Mouse (Mus musculus) forebrain, embryonic 12.5 days (tissue): ENCODE data around the gene Dmwd. TPM values are rescaled to one million over a fixed set of nuclear protein-coding genes. Genes with fewer than 3 reads are reported as not detected.

ENCODE experiments used
- ATAC-seq: fragments of 200-750 bp; cut with Nextera tagmentation; 2 replicates; pipeline ENCODE4 v1.8.0; 2017; ENCODE audit warnings: moderate TSS enrichment; ENCODE audit not compliant: low FRiP score
- H3K27ac ChIP-seq: fragments of 300-500 bp; sonication (generic); 2 replicates; pipeline ENCODE4 v1.5.1; 2016; ENCODE audit warnings: mild to moderate bottlenecking
- H3K27me3 ChIP-seq: fragments of 300-500 bp; sonication (generic); 2 replicates; pipeline ENCODE4 v1.6.1; 2016; ENCODE audit warnings: mild to moderate bottlenecking
- H3K36me3 ChIP-seq: fragments of 300-500 bp; sonication (generic); replicated peaks from 2 replicates; pipeline ENCODE4 v1.6.1; 2016; ENCODE audit warnings: mild to moderate bottlenecking
- H3K4me1 ChIP-seq: fragments of 300-500 bp; sonication (generic); 2 replicates; pipeline ENCODE4 v1.6.1; 2016
- H3K4me2 ChIP-seq: fragments of 300-500 bp; sonication (generic); 2 replicates; pipeline ENCODE4 v1.6.1; 2016; ENCODE audit warnings: mild to moderate bottlenecking, moderate library complexity
- H3K4me3 ChIP-seq: fragments of 300-500 bp; sonication (generic); replicated peaks from 2 replicates; pipeline ENCODE4 v1.5.1; 2016; ENCODE audit warnings: mild to moderate bottlenecking
- H3K9ac ChIP-seq: fragments of 300-500 bp; sonication (generic); 2 replicates; pipeline ENCODE4 v1.6.1; 2016; ENCODE audit warnings: mild to moderate bottlenecking
- H3K9me3 ChIP-seq: fragments of 300-500 bp; sonication (generic); 2 replicates; pipeline ENCODE4 v1.6.1; 2016
- WGBS: fragments of 180-500 bp; shearing (Covaris S2); methylation state at CpG from one replicate; pipeline ENCODE4 v1.1.7; 2016; 5-methylcytosine and 5-hydroxymethylcytosine counted together
- polyA plus RNA-seq: library from polyadenylated mRNA; unstranded; fragments of >200 nt; fragmentation: Nextera tagmentation; extraction: Ambion mirVana; gene quantifications from 2 replicates; pipeline ENCODE4 v1.2.1, GENCODE M21; 2016

Dmwd gene
- polyA plus RNA-seq: 18.2 and 19.0 TPM in 2 replicates

- no peaks in the 10 kb centered on the region for H3K27me3 ChIP-seq
- H3K27ac ChIP-seq: peak within 1 kb of the TSS; percentile 72
- peak; percentile 99 for ATAC-seq
- peak within 1 kb of the TSS; percentile 92 for H3K4me2 ChIP-seq
- WGBS: 1% methylated on average over 70 of the region's 91 CpGs
- peaks cover 32% of the 10 kb centered on the region for H3K36me3 ChIP-seq
- H3K9ac ChIP-seq: peak within 1 kb of the TSS; percentile 98
- peaks cover 23% of the 10 kb centered on the region for H3K4me1 ChIP-seq
- H3K9me3 ChIP-seq: 0 out of 2 replicates have a peak, but pooled peaks cover 4% of the 10 kb centered on the region
- peak within 1 kb of the TSS; percentile 96 for H3K4me3 ChIP-seq
These were observed at the start of gene Dmwd for GRCm38 (mm10) chr7:19075723-19076585. Gene Dmwd (plus strand): TSS chr7:19076227.

- H3K4me2 ChIP-seq: no peak overlapping the region
- no peak for ATAC-seq
- H3K4me3 ChIP-seq: no peak overlapping the region
- peaks cover 8% of the 10 kb centered on the region for H3K27me3 ChIP-seq
- no peak overlapping the region for H3K27ac ChIP-seq
- 0 out of 2 replicates have a peak overlapping the region, but pooled peaks have one; percentile 18 for H3K9ac ChIP-seq
- peaks cover 45% of the 10 kb centered on the region for H3K36me3 ChIP-seq
- H3K9me3 ChIP-seq: no peaks in the 10 kb centered on the region
- peaks cover 24% of the 10 kb centered on the region for H3K4me1 ChIP-seq
These were observed 48.0 kb upstream of the Dmwd start for GRCm38 (mm10) chr7:19028067-19028466.

- 58% methylated on average over 6 of the region's 6 CpGs for WGBS
These were observed 46.9 kb upstream of the Dmwd start for GRCm38 (mm10) chr7:19029084-19029653.

GRCm38 (mm10) chr7:19031641-19032040 lies 44.4 kb upstream of the Dmwd start:
- no peaks in the 10 kb centered on the region for H3K27me3 ChIP-seq
- H3K27ac ChIP-seq: no peak overlapping the region
- no peak overlapping the region for H3K9ac ChIP-seq
- 74% methylated on average over 4 of the region's 4 CpGs for WGBS
- peaks cover 3% of the 10 kb centered on the region; the same call in 1 of the 2 replicates for H3K4me1 ChIP-seq
- no peak for ATAC-seq
- no peaks in the 10 kb centered on the region for H3K9me3 ChIP-seq
- H3K4me3 ChIP-seq: no peak overlapping the region
- H3K36me3 ChIP-seq: peaks cover 80% of the 10 kb centered on the region
- no peak overlapping the region for H3K4me2 ChIP-seq

More at GRCm38 (mm10) chr7:19029084-19029653, 46.9 kb upstream of the Dmwd start:
- no peak overlapping the region for H3K9ac ChIP-seq
- no peak overlapping the region for H3K4me2 ChIP-seq
- H3K4me3 ChIP-seq: no peak overlapping the region
- ATAC-seq: peak; percentile 24; the same call in 1 of the 2 replicates
- no peaks in the 10 kb centered on the region for H3K9me3 ChIP-seq
- H3K4me1 ChIP-seq: peaks cover 19% of the 10 kb centered on the region
- H3K36me3 ChIP-seq: peaks cover 55% of the 10 kb centered on the region
- H3K27ac ChIP-seq: no peak overlapping the region
- H3K27me3 ChIP-seq: no peaks in the 10 kb centered on the region

GRCm38 (mm10) chr7:19044616-19045015 lies 31.4 kb upstream of the Dmwd start:
- ATAC-seq: no peak
- Histone ChIP-seq H3K9me3 (no peaks in the 10 kb centered on the region), H3K4me1 (no peaks in the 10 kb centered on the region), H3K4me3 (no peak overlapping the region), H3K4me2 (no peak overlapping the region), H3K9ac (no peak overlapping the region), H3K36me3 (peaks cover 99% of the 10 kb centered on the region), H3K27ac (no peak overlapping the region), H3K27me3 (no peaks in the 10 kb centered on the region)
- 95% methylated on average over 6 of the region's 6 CpGs for WGBS

DNA sequence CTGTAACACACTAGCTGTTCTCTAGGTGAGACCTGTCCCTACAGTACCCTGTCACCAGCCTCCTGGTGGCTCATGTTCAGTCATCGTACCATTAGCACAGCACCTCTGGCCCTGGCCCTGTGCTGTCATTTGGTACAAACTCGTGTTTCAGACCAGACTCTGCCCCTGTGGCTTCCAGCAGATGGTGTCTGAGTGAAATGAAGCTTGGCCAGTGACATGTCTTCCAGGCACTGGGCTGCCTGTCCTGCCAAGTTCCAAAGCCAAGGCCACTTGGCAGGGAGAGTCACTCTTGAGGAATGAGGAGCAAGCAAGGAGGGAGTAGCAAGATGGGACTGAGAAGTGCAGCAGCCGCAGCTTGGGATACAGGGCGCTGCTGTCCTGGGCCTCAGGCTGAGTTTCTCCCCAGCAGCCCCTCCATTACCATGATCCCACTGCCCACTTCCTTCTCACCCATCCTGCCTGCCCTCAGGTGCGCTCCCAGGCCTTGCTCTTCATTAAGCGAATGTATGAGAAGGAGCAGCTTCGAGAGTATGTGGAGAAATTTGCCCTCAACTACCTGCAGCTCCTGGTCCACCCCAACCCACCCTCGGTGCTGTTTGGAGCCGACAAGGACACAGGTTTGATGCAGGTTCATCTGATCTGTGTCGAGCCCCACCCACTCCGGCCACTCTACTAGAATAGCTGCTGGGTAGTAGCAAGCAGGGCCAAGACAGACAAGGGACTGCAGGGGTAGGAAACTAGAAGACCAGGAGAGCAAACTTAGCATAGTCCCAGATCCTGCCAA lies 29.5 kb upstream of the Dmwd start:
- 92% methylated on average over 11 of the region's 11 CpGs for WGBS
- Histone ChIP-seq H3K27ac (no peak overlapping the region), H3K4me3 (no peak overlapping the region), H3K9ac (no peak overlapping the region), H3K27me3 (no peaks in the 10 kb centered on the region), H3K36me3 (peaks cover 99% of the 10 kb centered on the region), H3K9me3 (no peaks in the 10 kb centered on the region), H3K4me2 (no peak overlapping the region), H3K4me1 (no peaks in the 10 kb centered on the region)
- ATAC-seq: no peak

DNA sequence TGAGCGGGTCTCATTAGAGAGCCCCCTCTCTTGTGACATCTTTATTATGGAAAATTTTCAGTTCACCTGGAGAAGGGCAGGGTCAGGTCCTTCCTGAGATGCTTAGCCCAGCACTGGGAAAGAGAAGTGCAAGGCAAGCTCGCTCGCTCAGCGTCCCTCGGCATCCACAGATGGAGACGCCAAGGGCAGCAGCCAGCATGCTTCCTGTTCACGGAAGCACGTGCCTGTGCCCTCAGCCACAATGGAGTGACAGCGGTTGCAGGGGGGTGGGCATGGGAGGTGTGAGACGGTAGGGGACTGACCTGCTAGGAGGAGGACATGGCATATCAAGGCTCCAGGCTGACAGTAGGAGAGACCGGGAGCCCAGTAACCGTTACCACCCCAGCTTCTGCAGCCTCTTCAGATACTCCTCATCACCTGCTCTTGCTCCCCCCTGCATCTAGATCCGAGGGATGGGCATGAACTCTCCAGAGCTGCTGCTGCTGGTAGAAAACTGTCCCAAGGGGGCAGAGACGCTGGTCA lies 28.0 kb upstream of the Dmwd start:
- no peaks in the 10 kb centered on the region for H3K4me1 ChIP-seq
- H3K9ac ChIP-seq: no peak overlapping the region
- H3K4me2 ChIP-seq: no peak overlapping the region
- no peak overlapping the region for H3K27ac ChIP-seq
- ATAC-seq: no peak
- no peaks in the 10 kb centered on the region for H3K9me3 ChIP-seq
- H3K4me3 ChIP-seq: no peak overlapping the region
- H3K27me3 ChIP-seq: no peaks in the 10 kb centered on the region
- H3K36me3 ChIP-seq: peaks cover 99% of the 10 kb centered on the region
- WGBS: 90% methylated on average over 14 of the region's 14 CpGs

GRCm38 (mm10) chr7:19049252-19049651 lies 26.8 kb upstream of the Dmwd start:
- H3K4me3 ChIP-seq: no peak overlapping the region
- no peak overlapping the region for H3K4me2 ChIP-seq
- H3K9me3 ChIP-seq: no peaks in the 10 kb centered on the region
- no peaks in the 10 kb centered on the region for H3K27me3 ChIP-seq
- peaks cover 5% of the 10 kb centered on the region for H3K4me1 ChIP-seq
- no peak overlapping the region for H3K9ac ChIP-seq
- no peak for ATAC-seq
- peaks cover 88% of the 10 kb centered on the region for H3K36me3 ChIP-seq
- no peak overlapping the region for H3K27ac ChIP-seq
- WGBS: 89% methylated on average over 5 of the region's 5 CpGs

- Histone ChIP-seq H3K4me2 (no peak overlapping the region), H3K9ac (no peak overlapping the region), H3K4me1 (peaks cover 13% of the 10 kb centered on the region), H3K4me3 (no peak overlapping the region), H3K27ac (no peak overlapping the region), H3K9me3 (no peaks in the 10 kb centered on the region), H3K27me3 (no peaks in the 10 kb centered on the region), H3K36me3 (peaks cover 82% of the 10 kb centered on the region)
- WGBS: 90% methylated on average over 8 of the region's 8 CpGs
- ATAC-seq: no peak
These were observed 25.9 kb upstream of the Dmwd start for GRCm38 (mm10) chr7:19050172-19050571.

DNA sequence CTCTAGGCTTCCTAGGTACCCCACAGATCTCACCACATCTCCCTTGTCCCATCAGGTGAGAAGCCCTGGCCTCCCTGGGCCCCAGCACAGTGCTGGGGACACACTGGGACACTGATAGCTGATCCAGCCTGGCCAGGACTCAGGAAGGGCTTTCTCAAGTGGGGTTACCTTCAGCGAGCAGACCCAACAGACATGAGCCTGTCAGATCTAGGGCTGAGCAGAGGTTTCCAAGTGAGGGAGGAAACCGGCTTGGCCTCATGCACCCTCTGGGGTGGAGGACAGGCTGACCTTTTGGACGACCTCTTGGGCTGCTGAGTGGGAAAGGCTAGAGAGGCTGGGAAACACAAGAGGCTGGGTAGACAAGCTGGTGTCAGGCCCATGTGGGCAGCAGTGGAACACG lies 24.9 kb upstream of the Dmwd start:
- peaks cover 72% of the 10 kb centered on the region for H3K36me3 ChIP-seq
- H3K4me3 ChIP-seq: no peak overlapping the region
- no peaks in the 10 kb centered on the region for H3K27me3 ChIP-seq
- WGBS: 84% methylated on average over 4 of the region's 4 CpGs
- no peak overlapping the region for H3K27ac ChIP-seq
- no peaks in the 10 kb centered on the region for H3K9me3 ChIP-seq
- H3K4me1 ChIP-seq: peaks cover 13% of the 10 kb centered on the region
- no peak overlapping the region for H3K4me2 ChIP-seq
- no peak for ATAC-seq
- H3K9ac ChIP-seq: no peak overlapping the region

- 89% methylated on average over 15 of the region's 15 CpGs for WGBS
- no peak overlapping the region for H3K4me2 ChIP-seq
These were observed 23.5 kb upstream of the Dmwd start for GRCm38 (mm10) chr7:19052345-19053135.

More at GRCm38 (mm10) chr7:19052345-19053135, 23.5 kb upstream of the Dmwd start:
- Histone ChIP-seq H3K27me3 (no peaks in the 10 kb centered on the region), H3K36me3 (peaks cover 58% of the 10 kb centered on the region), H3K9ac (no peak overlapping the region), H3K9me3 (no peaks in the 10 kb centered on the region), H3K4me3 (no peak overlapping the region), H3K27ac (no peak overlapping the region), H3K4me1 (peaks cover 13% of the 10 kb centered on the region)
- no peak for ATAC-seq
